Mouse (Mus musculus) embryo, embryonic 11.5 days (tissue): ENCODE measurements around the gene Zfp174.

Experiments used
- DNase-seq: peaks from one replicate; pipeline ENCODE4 v3.0.0-alpha.2; 2012; ENCODE audit warnings: low read depth, low spot score

The Zfp174 gene

DNA sequence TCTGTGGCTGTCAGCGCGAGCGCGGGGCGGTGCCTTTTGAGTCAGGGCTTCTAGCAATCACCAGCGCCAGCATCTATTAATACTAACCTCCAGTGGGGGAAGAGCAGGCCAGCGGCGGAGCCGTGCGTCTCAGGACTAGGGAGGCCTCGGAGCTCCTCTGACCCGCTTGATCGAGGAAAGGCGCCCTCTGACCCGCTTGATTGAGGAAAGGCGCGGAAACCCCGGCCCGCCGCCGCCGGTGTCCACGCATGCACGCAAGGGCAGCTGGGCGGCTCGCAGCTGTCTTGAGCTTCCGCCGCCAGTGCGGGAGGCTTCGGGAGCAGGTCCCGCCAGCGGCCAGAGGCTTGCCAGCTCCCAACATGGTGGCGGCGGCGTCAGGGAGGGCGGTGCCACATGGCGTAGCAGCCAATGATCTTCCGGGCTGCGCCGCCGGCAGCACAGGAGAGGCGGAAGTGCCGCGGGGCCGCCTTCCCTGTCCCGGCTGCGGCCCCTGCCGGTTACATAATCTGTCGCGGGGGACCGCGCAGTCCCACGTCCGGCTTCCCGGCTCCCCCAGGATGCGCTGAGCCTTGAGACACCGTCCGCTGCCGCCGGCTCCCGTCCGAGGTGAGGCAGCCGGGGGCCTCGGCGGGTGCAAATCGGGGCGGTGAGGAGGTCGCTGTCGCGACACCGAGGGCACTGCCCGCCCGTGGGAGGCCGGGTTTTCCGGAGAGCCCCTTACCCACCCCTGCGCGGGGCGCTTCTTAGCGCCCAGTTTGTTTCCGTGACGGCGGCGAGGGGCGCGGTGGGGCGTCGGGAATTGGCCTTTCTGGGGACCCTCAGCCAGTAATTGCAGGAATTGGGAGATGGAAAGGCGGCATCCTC is 37.4 kb downstream of the Zfp174 start, which contains the start of the genes Zfp597 and Gm20695:
TSS of gene Zfp597 (minus strand) at position 361 of the 864 bp plus-strand sequence.
TSS of gene Gm20695 (plus strand) at position 448 of the 864 bp plus-strand sequence.
- DNase-seq = peak; percentile 86

DNA sequence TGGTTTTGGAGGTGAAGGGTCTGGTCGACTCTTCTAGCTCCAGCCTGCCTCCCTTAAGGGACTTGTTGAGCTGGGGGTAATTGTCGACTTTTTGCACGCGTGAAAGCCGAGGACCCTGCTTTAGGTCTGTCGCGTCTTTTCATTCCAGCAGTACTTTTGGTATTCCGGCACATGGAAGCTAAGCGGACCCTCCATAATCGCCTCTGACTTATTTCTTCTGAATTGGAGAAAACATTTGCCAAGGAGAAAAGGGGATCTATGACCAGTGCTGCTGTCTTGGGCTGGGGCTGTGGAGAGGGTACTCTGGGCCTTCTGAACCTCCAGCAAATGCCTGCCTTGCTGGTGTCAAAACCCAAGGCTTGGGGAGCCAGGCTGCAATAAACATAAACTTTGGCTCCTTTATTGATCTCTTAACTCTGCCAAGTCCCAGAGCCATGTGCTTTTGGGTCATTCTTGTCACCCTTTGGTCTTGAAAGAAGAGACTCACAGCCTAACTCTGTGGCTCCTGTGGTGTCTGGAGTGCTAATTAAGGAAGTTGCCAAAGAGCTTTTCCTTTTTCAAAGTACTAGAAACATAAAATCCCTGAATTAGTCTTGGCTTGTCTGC is 38.1 kb downstream of the Zfp174 start:
- no peak for DNase-seq

DNA sequence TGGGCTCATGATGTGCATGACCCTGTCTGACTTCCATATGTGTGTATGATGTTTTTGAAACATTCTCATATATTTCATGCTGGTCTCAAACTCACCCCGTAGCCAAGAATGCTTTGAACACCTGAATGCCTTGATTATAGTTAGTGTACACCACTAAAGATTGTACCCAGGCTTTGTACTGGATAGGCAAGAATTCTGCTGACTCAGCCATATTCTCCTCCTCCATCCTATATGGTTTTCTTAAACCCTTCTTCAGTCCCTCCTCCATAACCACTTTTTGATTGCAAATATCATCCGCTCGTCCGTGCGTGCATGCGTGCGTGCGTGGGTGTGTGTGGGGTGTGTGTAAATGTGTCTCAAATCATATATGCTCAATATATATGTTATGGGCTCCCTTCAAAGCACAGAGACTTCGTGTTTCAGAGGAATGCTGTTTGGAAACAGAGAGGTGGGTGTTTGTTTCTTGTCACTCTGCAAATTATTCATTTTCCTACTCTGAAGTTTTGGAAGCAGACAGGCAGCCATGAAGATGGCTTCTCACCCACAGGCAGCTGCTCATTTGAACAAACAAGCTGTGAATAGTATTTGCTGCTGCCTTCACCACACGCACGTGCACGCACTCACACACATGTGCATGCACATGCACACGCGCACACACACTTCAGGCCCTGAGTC is 44.7 kb downstream of the Zfp174 start:
- DNase-seq = no peak

DNA sequence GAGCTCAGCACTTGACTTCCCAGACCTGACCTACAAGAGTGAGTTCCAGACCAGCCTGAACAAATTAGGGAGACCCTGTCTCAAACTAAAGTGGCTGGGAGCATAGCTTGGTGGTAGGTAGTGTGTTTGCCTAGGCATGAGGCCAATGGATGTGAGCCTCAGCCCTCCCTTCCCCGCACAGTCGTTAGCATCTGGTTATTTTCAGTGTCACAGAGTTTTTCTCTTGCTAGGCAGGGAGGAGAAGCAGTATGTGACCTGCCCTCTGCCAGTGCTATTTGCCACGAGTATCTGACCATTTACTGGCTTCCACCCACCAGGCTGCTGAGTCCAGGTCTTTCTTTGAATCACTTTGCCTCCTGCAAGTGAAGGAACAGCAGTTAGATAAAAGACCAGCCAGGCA is 46.7 kb downstream of the Zfp174 start:
- DNase-seq = no peak

DNA sequence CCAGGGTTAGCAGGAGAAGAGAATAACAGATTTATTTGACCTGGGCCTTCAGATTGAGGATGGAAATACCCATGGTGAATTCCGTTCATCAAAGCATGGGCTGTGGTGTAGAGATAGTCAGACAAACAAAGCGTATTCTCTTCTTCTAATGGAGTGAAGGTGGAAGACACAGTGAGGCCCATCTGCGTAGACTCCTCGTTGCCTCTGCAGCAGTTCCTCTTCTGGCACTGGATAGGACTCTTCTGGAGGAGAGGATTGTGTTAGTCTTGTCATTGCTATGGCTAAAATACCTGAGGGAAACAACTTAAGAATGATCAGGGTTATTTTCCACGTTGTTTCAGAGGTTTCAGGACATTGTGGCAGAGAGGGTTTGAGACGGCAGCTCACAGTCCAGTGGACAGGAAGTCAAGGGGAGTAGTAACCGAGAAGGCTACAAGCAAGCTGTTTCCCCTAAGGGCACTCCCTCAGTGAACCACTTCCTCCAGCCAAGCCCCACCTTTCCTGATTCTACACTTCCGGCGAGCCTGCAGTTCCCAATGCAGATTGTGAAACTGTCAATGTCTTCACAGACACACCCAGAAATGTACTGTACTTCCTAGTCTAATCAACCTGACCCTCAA is 48.2 kb downstream of the Zfp174 start:
- no peak for DNase-seq

DNA sequence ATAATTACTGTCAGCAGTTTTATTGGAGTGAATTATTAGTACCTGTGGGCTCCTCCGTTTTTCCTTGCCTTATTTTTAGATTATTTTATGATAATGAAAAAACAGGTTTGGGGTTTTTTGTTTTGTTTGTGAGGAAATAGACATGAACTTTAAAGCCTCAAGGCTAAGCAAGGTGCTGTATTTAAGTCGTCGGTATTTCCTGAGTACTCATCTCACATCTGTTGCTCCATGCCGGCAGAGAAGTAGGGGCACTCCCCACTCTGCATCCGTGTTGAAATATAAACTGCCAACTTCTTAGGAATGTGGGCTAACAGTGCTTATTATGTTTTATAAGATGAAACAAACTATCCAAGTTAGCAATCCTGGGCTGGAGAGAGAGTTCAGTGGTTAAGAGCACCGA is 49.0 kb downstream of the Zfp174 start:
- no peak for DNase-seq

DNA sequence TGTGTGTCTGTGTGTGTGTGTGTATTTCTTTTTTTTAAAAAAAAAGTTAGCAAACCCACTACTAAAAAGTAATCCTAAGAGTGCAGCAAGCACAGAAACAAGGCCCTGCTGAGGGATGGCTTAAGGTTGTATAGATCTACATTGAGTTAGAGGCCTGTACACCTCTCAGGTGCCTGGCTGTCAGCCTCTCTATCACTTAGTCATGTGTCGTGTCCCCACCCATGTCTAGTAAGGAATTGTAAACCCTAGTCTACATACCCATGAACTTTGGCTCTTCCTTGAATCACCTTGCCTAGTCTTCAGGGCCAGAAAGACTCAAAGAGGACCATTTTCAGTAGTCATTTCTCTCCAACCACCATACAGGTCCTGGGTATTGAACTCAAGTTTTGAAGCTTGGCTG is 49.5 kb downstream of the Zfp174 start:
- DNase-seq = no peak

DNA sequence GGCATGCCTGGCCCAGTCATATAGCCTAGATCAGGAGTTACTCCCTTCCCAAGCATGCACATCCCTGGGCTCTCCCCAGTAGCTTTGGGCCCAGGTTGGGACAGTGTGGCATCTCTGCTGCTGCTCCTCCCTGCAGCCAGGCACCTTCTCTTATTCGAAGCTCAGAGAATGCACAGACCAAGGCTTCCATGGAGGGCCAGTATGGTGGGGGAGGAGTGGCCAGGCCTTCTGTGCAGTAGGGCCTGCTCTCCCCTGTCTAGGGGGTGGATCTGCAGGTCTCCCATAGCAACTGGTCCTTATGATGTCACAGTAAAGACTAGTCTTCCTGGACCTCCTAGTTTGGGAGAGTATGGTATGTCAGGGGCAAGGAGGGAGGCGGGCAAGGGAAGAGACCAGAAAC is 60.4 kb downstream of the Zfp174 start:
- no peak for DNase-seq
